Mouse (Mus musculus): ENCODE data around the gene Fbxw4.

GRCm38 (mm10) chr19:45591704-45592103, 68.4 kb downstream of the Fbxw4 start:
- no peak for TF ChIP-seq POLR2A (IDR thresholded peaks at IDR 0.05; ENCODE audit: borderline replicate concordance, insufficient read depth, low read length)
- TF ChIP-seq CTCF (IDR thresholded peaks at IDR 0.05; ENCODE audit: borderline replicate concordance, insufficient read depth, low read depth, low read length): no peak
